Mouse (Mus musculus): ENCODE results near the gene Gm29289.
"Not testable (repeated sequence)": the region's sequence is repeated elsewhere in the genome, so short reads cannot be mapped to it uniquely, and the experiment has no call there.

Gm29289 gene

DNA sequence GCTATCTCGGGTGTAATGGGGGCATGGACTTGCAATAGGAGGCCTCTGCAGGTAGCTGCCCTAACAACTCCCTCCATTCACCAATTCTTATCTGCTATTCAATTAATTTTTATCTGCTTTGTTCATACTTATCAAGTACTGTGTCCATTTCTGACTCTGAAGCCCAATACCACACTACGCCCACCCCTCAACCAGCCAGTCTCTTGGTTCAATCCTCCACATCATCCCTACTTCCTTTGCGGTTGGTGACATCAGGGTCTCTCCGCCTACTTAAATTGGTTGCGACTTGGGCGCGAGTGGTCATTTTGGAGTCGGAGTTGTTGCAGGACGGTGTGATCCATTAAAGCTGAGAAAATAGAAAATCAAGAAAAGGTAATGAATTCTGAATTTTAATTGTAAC is at the start of gene Gm29289:
TSS of gene Gm29289 (plus strand) at position 301 of the 400 bp plus-strand sequence.
- not testable (repeated sequence) for DNase-seq (ENCODE audit: low read depth, low spot score)

GRCm38 (mm10) chrY:2900689-2901088 is 31.7 kb upstream of the Gm29289 start, which contains the start of gene Gm10352:
Gene Gm10352, plus strand, starts transcription at chrY:2900989.
- DNase-seq (ENCODE audit: low read depth, low spot score): not testable (repeated sequence)

All from embryo, embryonic 11.5 days (tissue).